Mouse (Mus musculus) C2C12 (cell line): ENCODE results near the gene Casp4.

Source experiments
- CEBPB ChIP-seq: IDR thresholded peaks from one replicate; pipeline ENCODE4 v1.6.1; 2011; ENCODE audit warnings: low read depth, mild to moderate bottlenecking, control low read depth, moderate library complexity
- CTCF ChIP-seq: IDR thresholded peaks from one replicate; pipeline ENCODE4 v1.5.1; 2011; ENCODE audit not compliant: control insufficient read depth, insufficient read depth, insufficient read length
- FOSL1 ChIP-seq: IDR thresholded peaks from one replicate; pipeline ENCODE4 v1.8.0; 2011; ENCODE audit warnings: mild to moderate bottlenecking, low read length; ENCODE audit not compliant: poor library complexity, insufficient read depth, severe bottlenecking
- MYOG ChIP-seq: IDR thresholded peaks from one replicate; pipeline ENCODE4 v1.6.1; 2011; ENCODE audit not compliant: control insufficient read depth, insufficient read length; ENCODE audit errors: extremely low read depth

- no peak for TF ChIP-seq CTCF
- no peak for TF ChIP-seq MYOG
- peak; percentile 82 for TF ChIP-seq CEBPB
- no peak for TF ChIP-seq FOSL1
Measured at GRCm38 (mm10) chr9:5263951-5264475, 44.6 kb upstream of the Casp4 start.
